Mouse (Mus musculus) hindbrain, postnatal 0 days (tissue): ENCODE data around the gene Gm266. TPM values are rescaled to one million over a fixed set of nuclear protein-coding genes. Genes with fewer than 3 reads are reported as not detected.

Experiments used
- ATAC-seq: fragments of 200-750 bp; cut with Nextera tagmentation; 2 replicates; pipeline ENCODE4 v1.8.0; 2017; ENCODE audit warnings: mild to moderate bottlenecking, moderate TSS enrichment, moderate library complexity
- DNase-seq: peaks from one replicate; pipeline ENCODE4 v3.0.0-alpha.2; 2015; ENCODE audit warnings: low spot score
- H3K27ac ChIP-seq: fragments of 300-500 bp; sonication (generic); 2 replicates; pipeline ENCODE4 v1.5.1; 2014; ENCODE audit warnings: mild to moderate bottlenecking
- H3K27me3 ChIP-seq: fragments of 300-500 bp; sonication (generic); 2 replicates; pipeline ENCODE4 v1.6.1; 2014; ENCODE audit warnings: low read length, mixed read lengths; ENCODE audit not compliant: insufficient read depth
- H3K36me3 ChIP-seq: fragments of 300-500 bp; sonication (generic); 2 replicates; pipeline ENCODE4 v1.6.1; 2014; ENCODE audit warnings: low read length, mixed read lengths; ENCODE audit not compliant: insufficient read depth
- H3K4me1 ChIP-seq: fragments of 300-500 bp; sonication (generic); 2 replicates; pipeline ENCODE4 v1.6.1; 2014; ENCODE audit warnings: antibody characterized with exemption, low read length, mixed read lengths; ENCODE audit not compliant: insufficient read depth
- H3K4me2 ChIP-seq: fragments of 300-500 bp; sonication (generic); 2 replicates; pipeline ENCODE4 v1.6.1; 2014; ENCODE audit warnings: low read depth, mild to moderate bottlenecking, low read length, moderate library complexity, mixed read lengths
- H3K4me3 ChIP-seq: fragments of 300-500 bp; sonication (generic); 2 replicates; pipeline ENCODE4 v1.5.1; 2014; ENCODE audit warnings: low read length
- H3K9ac ChIP-seq: fragments of 300-500 bp; sonication (generic); replicated peaks from 2 replicates; pipeline ENCODE4 v1.6.1; 2014; ENCODE audit warnings: mild to moderate bottlenecking, low read length, moderate library complexity, mixed read lengths
- H3K9me3 ChIP-seq: fragments of 300-500 bp; sonication (generic); 2 replicates; pipeline ENCODE4 v1.6.1; 2016; ENCODE audit warnings: low read length, mixed read lengths
- CTCF ChIP-seq: IDR thresholded peaks from 2 replicates; pipeline ENCODE4 v1.5.1; 2016; ENCODE audit warnings: antibody characterized with exemption, control low read depth, low read depth
- WGBS: fragments of 180-500 bp; shearing (Covaris S2); extraction: QIAGEN DNeasy Blood & Tissue Kit; methylation state at CpG from one replicate; pipeline ENCODE4 v1.1.7; 2014; 5-methylcytosine and 5-hydroxymethylcytosine counted together
- polyA plus RNA-seq: library from polyadenylated mRNA; unstranded; fragments of >200 nt; fragmentation: Nextera tagmentation; extraction: Ambion mirVana; gene quantifications from 2 replicates; pipeline ENCODE4 v1.2.1, GENCODE M21; 2015
- total RNA-seq: library from RNA; depleted of rRNA; stranded (reverse); fragments of >200 nt; gene quantifications from 2 replicates; pipeline ENCODE4 v1.2.3, GENCODE M21; 2014

The Gm266 gene
- total and polyA plus RNA-seq, 2 experiments from 2014 or later, result 11.8 to 22.1 TPM

DNA sequence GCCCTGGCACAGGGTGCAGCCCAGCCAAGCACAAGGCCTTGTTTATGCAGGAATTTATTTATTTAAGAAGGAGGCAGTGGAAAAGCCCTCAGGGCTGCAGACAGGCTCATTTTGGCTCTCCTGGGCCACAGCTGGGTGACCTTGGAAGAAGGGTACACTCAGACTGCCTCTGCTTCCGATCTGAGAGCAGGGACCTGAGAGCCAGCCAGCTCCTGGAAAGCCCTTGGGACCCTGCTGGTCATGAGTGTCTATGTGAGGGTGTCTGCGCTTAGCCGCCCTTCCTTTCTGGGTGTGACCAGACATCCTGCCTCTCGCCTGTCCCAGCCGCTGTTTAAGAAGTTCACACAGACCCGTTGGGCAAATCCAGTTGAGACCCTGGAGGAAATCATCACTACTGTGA is 35.3 kb downstream of the Gm266 start:
- H3K36me3 ChIP-seq, result no peaks in the 10 kb centered on the region
- H3K27ac ChIP-seq, result no peak overlapping the region
- 57% methylated on average over 6 of the region's 6 CpGs for WGBS
- no peak for ATAC-seq
- no peaks in the 10 kb centered on the region for H3K9me3 ChIP-seq
- TF ChIP-seq CTCF, result no peak
- H3K4me3 ChIP-seq, result no peak overlapping the region
- H3K9ac ChIP-seq, result no peak overlapping the region
- peaks cover 47% of the 10 kb centered on the region for H3K27me3 ChIP-seq
- no peak for DNase-seq
- no peak overlapping the region for H3K4me2 ChIP-seq
- H3K4me1 ChIP-seq, result peaks cover 4% of the 10 kb centered on the region; the same call in 1 of the 2 replicates

DNA sequence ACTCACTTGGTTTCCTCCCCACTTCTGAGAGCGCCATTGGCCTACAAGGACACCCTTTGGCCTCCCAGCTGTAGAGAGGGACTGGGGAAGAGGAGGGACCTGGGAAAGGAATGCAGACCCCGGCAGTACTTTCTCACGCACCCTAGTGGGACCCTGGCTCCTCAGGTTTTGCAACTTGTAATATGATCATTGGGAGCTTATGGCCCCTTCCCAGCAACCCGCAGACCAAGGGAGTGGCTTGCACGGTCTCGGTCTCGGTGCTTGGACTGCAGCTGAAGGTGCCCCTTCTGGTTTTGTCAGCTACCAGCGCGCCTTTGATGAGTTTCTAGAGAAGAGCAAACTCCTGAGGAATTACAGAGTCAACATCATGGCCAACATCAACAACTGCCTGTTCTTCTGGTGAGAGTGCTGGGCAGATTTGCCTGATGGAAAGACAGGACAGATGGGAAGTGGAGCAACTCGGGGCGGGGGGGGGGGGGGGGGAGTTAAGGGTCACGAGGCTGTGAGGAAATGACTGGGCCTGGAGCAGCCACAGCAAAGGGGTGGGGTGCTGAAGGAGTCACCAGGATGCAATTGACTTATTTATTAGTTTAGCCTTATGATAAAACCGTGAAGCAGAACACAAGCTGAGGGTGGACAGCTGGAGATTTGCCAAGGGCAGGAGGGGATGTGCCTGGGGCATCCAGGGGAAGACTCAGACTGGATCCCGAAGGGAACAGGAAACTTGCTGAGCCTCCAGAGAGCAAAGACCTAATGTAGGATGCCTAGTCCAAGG is 36.5 kb downstream of the Gm266 start:
- no peak overlapping the region for H3K4me2 ChIP-seq
- ATAC-seq (no peak), DNase-seq (no peak)
- no peak for TF ChIP-seq CTCF
- H3K36me3 ChIP-seq, result no peaks in the 10 kb centered on the region
- peaks cover 60% of the 10 kb centered on the region for H3K27me3 ChIP-seq
- H3K27ac ChIP-seq, result no peak overlapping the region
- WGBS, result 28% methylated on average over 13 of the region's 14 CpGs
- no peak overlapping the region for H3K9ac ChIP-seq
- no peak overlapping the region for H3K4me3 ChIP-seq
- peaks cover 4% of the 10 kb centered on the region; the same call in 1 of the 2 replicates for H3K4me1 ChIP-seq
- H3K9me3 ChIP-seq, result no peaks in the 10 kb centered on the region

DNA sequence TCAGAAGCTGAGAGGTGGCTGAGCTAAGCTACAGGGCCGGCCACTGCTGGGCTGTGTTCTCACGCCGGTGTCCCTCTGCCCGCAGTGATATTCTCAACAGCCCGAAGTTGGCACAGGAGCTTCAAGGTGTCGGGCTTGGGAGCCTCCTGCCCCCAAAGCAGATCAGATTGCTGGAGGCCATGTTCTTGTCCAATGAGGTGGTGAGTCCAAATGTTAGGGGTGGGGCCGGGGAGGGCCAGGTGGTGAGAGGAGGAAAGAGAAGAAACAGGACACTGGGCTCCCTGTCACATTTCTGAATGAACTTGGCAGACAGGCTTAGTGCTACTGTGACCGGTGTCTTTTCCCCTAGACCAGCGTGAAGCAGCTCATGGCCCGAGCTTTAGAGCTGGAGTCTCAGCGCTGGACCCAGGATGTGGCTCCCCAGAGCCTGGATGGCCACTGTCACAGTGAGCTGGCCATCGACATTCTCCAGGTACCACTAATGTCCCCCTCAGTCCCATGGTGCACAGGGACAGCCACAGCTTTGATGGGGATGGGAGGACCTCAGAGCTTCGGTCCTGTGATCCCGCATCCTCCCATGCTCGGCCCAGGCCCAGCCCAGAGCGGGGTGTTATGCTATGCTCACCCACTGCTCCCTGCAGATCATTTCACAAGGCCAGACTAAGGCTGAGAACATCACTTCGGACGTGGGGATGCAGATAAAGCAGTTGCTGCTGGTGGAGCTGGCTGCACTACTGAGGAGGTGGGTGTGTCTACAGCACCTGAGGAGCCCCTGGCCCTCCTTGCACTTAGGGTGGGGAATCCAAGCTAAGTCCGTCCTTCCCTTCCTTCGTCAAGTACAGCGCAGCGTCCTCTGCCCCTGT is 37.5 kb downstream of the Gm266 start:
- no peak for TF ChIP-seq CTCF
- DNase-seq (no peak), ATAC-seq (no peak)
- Histone ChIP-seq H3K4me2 (no peak overlapping the region), H3K9me3 (no peaks in the 10 kb centered on the region), H3K27ac (no peak overlapping the region), H3K4me1 (peaks cover 4% of the 10 kb centered on the region; the same call in 1 of the 2 replicates), H3K27me3 (peaks cover 70% of the 10 kb centered on the region), H3K36me3 (no peaks in the 10 kb centered on the region), H3K9ac (no peak overlapping the region), H3K4me3 (no peak overlapping the region)
- WGBS, result 25% methylated on average over 22 of the region's 22 CpGs

GRCm38 (mm10) chr12:111447350-111447749 is 38.3 kb downstream of the Gm266 start:
- H3K4me1 ChIP-seq, result peaks cover 4% of the 10 kb centered on the region; the same call in 1 of the 2 replicates
- peaks cover 77% of the 10 kb centered on the region for H3K27me3 ChIP-seq
- DNase-seq, result no peak
- ATAC-seq, result no peak
- no peaks in the 10 kb centered on the region for H3K36me3 ChIP-seq
- H3K9me3 ChIP-seq, result no peaks in the 10 kb centered on the region
- no peak overlapping the region for H3K9ac ChIP-seq
- H3K4me3 ChIP-seq, result no peak overlapping the region
- WGBS, result 21% methylated on average over 9 of the region's 9 CpGs
- no peak for TF ChIP-seq CTCF
- H3K27ac ChIP-seq, result no peak overlapping the region
- no peak overlapping the region for H3K4me2 ChIP-seq

DNA sequence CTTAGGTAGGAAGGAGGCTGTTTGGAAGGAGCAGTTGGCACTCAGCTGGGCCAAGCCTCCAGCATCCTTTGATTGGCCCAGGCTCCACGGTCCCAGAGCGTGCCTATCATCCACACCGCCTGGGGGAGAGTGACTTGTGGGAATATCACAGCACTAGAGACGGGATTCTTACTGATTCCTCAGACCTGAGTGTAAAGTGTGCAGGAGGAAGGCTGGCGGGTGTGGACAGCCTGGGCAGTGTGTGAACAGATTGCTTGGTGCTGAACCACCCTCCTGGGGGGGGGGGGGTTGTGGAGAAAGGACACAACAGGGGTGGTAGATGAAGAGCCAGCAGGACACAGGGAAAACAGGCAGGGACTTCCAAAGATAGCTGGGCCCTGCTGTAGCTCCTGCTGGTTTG is 38.9 kb downstream of the Gm266 start:
- no peaks in the 10 kb centered on the region for H3K9me3 ChIP-seq
- no peak overlapping the region for H3K9ac ChIP-seq
- H3K4me3 ChIP-seq, result no peak overlapping the region
- peaks cover 78% of the 10 kb centered on the region for H3K27me3 ChIP-seq
- no peak for TF ChIP-seq CTCF
- no peaks in the 10 kb centered on the region for H3K36me3 ChIP-seq
- WGBS, result 25% methylated on average over 5 of the region's 5 CpGs
- no peak for DNase-seq
- ATAC-seq, result no peak
- H3K4me2 ChIP-seq, result no peak overlapping the region
- peaks cover 4% of the 10 kb centered on the region; the same call in 1 of the 2 replicates for H3K4me1 ChIP-seq
- no peak overlapping the region for H3K27ac ChIP-seq

- Histone ChIP-seq H3K27me3 (peaks cover 78% of the 10 kb centered on the region), H3K4me1 (peaks cover 4% of the 10 kb centered on the region; the same call in 1 of the 2 replicates), H3K4me2 (peak overlapping the region; percentile 47), H3K9me3 (no peaks in the 10 kb centered on the region), H3K27ac (no peak overlapping the region), H3K36me3 (no peaks in the 10 kb centered on the region), H3K4me3 (peak overlapping the region; percentile 13), H3K9ac (no peak overlapping the region)
- 8% methylated on average over 27 of the region's 27 CpGs for WGBS
- no peak for ATAC-seq
- no peak for TF ChIP-seq CTCF
- DNase-seq, result no peak
Measured at GRCm38 (mm10) chr12:111445890-111446613, 39.6 kb downstream of the Gm266 start.
